Mouse (Mus musculus): ENCODE measurements around the gene Fam149b. TPM values are rescaled to one million over a fixed set of nuclear protein-coding genes. Genes with fewer than 3 reads are reported as not detected.

The Fam149b gene
- total RNA-seq, 2 experiments from 2014 or later, result 51.8 to 53.2 TPM

DNA sequence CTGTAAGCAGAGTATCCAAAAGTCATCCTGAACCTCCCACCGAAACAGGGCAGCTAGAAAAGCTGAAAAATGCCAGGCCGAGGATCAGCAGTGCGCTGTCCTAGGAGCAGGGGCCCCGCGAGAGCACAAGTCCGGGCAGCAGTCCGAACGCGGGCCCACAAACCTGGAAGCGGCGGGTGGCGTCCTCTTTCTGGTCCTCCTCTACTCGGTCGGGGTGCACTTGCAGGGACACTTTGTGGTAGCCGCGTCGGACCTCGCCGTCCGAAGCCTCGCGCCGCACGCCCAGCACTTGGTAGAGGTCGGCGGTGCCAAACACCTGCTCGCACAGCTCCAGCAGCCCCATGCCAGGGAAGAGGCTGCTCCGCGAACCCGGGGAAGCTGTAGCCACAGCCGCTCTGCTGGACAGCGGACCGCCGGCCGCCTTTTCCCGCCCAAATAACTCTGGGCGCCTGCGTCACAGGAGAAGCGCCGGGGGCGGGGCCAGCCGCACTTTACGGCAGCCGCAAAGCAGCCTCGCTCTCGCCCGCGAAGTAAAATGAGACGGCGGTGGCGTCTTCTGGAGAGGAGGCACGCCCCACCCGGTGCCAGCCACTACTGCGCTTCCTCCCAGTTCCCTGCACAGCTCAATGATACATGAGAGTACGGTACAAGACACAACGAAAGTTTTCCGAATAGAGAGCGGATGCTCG is 40.6 kb downstream of the Fam149b start, which contains the start of gene Dnajc9:
Gene Dnajc9, minus strand, starts transcription at position 470 of the 689 bp plus-strand sequence.
- intact Hi-C loops (cut with DNase I), result no loop called here
- peak; percentile 96 for DNase-seq

DNA sequence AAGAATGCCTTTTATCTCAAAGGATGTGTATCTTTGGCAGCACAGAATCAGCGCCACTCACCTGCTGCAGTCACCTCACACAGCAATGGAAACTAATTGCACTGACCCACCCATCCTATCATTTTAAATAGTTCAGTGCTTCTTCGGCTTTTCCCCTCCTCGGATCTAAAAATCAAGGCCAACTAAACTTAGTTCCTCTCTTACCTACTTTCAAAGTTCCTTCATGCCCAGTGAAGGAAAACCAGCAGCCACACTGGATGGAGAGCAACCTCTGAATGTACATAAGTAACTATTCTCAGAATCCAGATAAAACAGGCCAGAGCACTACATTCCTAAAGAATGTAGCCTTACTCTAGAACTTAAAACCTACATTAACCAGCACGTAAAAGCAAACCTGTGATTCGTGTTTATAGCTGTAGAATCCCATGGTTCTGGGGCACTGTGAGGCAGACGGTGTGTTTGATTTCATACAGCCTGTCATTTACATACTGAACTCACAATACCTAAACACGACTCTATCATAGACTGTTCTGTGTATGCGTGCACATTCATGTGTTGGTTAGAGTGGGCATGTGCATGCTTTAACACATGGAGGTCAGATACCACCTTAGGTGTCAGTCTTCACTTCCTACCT is 41.6 kb downstream of the Fam149b start:
- intact Hi-C loops (cut with DNase I), result loop anchor here (10.0 kb wide), 1 partner anchor 55 kb away; no protein-coding TSS in a partner anchor
- no peak for DNase-seq

DNA sequence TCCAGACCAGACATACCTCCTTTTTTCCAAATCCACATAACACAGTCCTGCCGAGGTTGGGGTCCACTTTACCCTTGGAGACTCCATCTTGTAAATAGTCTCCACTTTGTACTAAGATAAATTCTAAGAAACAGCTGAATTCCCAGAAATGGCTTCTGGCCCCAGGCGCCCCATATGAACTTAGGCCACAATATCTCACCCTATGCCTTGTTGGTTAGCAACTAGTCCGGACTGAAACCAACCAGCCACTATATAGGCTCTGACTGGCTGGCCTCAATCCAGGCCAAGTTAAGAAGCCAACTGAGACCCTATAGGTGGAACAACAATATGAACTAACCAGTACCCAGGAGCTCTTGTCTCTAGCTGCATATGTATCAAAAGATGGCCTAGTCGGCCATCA is 44.4 kb downstream of the Fam149b start:
- intact Hi-C loops (cut with DNase I), result loop anchor here (10.0 kb wide), 1 partner anchor 52 kb away; no protein-coding TSS in a partner anchor

DNA sequence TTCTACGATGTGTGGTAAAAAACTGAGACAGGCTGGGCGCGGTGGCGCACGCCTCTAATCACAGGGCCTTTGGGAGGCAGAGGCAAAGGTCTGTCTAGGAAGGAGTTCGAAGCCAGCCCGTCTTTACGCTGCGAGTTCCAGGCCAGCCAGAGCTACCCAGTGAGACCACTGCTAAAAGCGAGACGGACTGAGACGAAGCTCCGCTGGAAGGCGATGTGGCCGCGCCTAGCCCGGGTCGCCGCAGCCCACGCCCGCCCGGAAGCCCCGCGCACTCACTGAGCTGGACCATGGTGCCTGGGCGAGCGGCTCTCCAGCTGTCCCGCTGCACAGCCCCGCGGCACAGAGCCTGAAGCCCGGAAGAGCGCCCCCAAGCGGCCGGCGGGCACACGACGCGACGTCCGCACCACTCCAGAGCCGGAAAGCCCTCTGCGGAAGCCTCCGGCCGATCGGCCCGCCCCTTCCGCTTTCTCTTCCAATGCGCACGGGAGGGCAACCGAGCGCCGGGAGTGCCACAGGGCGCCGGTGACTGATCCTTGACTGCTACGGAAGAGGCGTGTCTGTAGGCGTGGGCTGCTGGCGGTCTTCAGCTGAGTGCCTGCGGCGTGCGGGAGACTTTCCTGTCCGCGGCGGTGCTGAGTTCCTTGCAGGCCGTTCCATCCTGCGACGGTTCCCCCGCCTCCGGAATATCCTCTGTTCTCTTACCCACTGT is 45.4 kb downstream of the Fam149b start, which contains the start of gene Mrps16:
Gene Mrps16, minus strand, starts transcription at position 430 of the 709 bp plus-strand sequence.
- intact Hi-C loops (cut with DNase I), result loop anchor here (10.0 kb wide), 1 partner anchor 51 kb away; no protein-coding TSS in a partner anchor
- DNase-seq, result peak; percentile 96

More for the DNA sequence above, 44.4 kb downstream of the Fam149b start:
- DNase-seq, result no peak

DNA sequence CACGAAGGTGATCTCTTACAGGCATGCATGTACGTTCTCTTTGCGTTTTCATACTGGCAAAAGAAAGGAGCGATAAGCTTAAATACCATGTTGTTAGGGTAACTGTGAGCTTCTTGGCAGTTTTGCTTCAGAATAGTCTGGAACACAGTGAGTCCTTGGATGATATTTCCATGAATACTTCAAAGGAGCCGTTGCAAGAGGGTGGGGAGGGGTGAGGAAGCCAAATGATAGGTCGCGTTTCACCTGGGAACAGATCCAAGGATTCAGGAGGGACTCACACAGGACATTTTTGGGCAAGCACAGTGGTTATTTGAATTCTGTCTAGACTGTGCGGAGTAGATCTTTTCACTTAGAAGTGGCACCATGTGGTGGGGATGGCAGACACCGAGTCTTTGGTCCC is 49.3 kb downstream of the Fam149b start:
- DNase-seq, result no peak
- intact Hi-C loops (cut with DNase I), result loop anchor here (10.0 kb wide), 1 partner anchor 48 kb away; no protein-coding TSS in a partner anchor

DNA sequence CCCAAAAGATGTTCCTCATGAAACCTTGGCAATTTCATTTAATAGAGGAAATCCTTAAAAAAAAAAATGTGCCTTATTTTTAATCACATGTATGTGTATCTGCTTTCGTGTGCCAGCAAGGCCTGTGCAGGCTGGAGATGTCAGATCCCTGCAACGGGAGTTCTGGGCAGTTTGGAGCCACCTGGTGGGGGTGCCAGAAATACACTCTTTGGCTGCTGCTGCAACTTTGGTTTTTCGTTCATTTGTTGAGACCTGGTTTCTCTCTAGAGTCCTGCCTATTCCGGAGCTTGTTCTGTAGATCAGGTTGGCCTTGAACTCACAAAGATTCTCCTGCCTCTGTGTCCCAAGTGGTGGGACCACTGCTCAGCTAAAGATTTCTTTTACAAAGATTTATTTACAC is 50.9 kb downstream of the Fam149b start:
- intact Hi-C loops (cut with DNase I), result loop anchor here (10.0 kb wide), 1 partner anchor 46 kb away; no protein-coding TSS in a partner anchor
- peak; percentile 24 for DNase-seq

DNA sequence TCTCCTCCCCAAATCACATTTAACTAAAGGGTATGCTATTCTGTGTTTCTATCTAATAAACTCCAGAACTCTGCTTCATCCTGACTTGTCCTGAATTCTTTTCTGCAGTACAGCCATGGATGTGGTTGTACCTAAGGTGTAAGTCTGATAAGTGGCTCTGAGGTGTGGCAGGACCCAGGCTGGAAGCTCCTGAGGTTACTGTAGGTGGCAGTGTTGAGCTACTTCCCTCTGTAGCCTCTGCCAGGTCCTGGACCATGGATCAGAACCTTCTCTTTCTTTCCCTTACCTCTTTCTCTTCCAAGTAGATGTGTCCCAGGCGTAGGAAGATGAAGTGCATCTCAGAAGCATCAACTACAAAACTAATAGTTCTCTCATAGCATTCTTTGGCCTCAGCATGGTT is 52.1 kb downstream of the Fam149b start:
- intact Hi-C loops (cut with DNase I), result no loop called here
- DNase-seq, result peak; percentile 18

DNA sequence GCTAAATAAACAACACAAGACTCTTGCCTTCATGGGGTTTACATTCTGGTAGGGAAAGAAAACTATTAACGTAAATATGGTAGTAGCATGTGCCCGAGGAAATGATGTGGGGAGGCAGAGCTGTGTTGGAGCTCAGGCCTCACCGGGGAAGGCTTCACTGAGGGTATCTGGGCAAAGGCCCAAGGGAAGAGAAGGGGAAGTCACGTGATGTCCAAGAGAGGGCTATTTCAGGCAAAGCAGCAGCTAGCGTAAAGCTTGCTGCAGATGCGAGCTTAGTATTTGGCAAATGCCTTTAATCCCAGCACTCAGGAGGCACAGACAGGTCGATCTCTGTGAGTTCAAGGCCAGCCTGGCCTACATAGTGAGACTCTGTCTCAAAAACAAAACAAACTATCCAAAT is 74.3 kb downstream of the Fam149b start:
- no peak for DNase-seq
- intact Hi-C loops (cut with DNase I), result no loop called here

DNA sequence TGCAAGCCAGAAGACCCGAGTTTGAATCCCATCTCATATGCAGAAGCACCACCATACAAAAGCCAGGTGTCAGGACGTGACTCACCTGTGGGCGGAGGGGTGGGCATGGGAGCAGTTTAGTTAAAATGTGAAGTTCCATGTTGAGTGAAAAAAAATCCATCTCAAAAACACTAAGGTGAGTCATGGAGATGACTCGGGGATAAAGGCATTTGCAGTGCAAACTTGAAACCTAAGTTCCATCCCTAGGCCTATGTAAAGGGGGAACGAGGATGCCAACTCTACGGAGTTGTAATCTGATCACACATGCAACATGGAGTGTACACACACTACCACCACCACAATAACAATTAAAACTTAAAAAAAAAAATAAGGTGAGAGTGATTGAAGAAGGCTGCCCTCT is 75.1 kb downstream of the Fam149b start:
- no peak for DNase-seq
- intact Hi-C loops (cut with DNase I), result no loop called here

DNA sequence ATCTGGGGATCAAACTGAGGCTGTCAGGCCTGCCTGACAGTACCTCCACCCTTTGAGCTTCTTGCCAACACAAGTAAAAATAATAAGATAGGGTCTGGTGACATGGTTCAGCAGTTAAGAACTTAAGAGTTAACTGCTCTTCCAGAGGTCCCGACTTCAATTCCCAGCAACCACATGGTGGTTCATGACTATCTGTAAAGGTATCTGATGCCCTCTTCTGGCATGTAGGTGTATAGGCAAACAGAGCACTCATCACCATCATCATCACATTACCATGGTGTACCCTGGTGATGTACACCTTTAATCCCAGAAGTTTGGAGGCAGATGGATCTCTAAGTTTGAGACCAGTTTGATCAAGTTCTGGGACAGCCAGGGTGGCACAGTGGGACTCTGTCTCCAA is 80.6 kb downstream of the Fam149b start:
- intact Hi-C loops (cut with DNase I), result no loop called here

DNA sequence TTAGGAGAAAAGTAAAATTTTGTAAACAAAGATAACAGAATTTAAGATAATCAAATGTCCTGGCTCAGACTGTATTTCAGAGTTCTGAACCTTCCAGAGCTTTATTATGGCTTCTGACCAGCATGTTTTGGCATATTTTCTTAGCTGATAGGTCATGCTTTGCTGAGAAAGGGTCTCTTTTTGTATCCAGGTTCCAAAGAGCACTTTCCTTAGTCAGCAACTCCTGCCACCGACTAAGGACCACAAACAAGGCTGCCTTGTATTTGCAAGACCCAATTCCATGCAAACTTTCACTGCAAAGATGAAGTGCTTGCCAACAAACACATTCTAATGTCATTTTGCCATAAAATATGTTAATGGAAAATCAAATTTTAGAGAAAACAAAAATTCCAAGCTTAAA is 81.9 kb downstream of the Fam149b start:
- intact Hi-C loops (cut with DNase I), result no loop called here
- DNase-seq, result no peak

More for the DNA sequence above, 80.6 kb downstream of the Fam149b start:
- DNase-seq, result no peak

DNA sequence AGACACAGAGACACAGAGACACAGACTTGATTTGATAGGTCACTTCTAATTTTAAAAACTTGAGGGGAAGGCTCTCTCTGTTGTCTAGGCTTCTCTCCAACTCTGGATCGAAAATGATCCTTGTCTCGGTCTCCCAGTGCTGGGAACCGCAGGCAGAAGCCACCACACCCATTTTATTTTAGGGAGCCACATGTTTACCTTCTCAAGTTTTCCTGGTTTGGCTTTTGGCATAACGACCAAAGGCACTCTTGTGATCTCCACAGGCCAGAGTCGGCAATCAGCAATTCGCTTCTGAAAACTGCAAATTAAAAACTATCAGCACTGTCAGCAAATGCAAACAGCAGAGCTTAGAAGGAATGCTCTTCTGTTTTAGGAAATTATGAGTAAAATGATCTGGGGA is 83.8 kb downstream of the Fam149b start:
- intact Hi-C loops (cut with DNase I), result no loop called here
- no peak for DNase-seq

DNA sequence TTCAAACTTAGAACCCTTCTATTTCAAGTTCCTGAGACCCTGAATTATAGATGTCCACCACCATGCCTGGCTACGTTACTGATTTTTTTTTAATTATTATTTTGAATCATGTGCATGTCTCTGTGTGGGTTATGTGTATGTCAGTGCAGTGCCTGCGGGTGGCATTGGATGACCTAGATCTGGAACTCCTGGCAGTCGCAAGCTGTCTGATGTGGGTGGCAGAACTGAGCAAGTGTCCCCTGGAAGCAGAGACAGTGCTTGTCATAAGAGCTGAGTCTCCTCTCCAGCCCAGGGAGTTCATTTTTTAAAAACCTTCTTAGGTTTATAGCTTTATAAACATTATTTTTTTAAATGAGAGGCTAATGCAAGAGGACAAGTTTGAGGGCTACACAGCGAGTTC is 84.5 kb downstream of the Fam149b start:
- DNase-seq, result no peak
- intact Hi-C loops (cut with DNase I), result no loop called here

Other genes starting within 250 kb of the Fam149b start
- gene Saysd1, start 209.6 kb upstream of the Fam149b start, total RNA-seq (2021), result 1 to 10 TPM; 5.2 to 6.0 TPM
- 1 to 10 TPM in 1 of 2 experiments, under 1 TPM in 1; 0.83 to 1.0 TPM for gene Kcnk5, start 166.4 kb upstream of the Fam149b start, total RNA-seq (2021)
- gene Kcnk16, start 79.0 kb upstream of the Fam149b start, total RNA-seq (2021), result not detected
- 10 to 100 TPM; 18.7 to 22.6 TPM for gene Nudt13, start 53.5 kb upstream of the Fam149b start, total RNA-seq (2021)
- 10 to 100 TPM; 31.6 to 34.8 TPM for gene Ecd, start within 50 bp of the Fam149b start, total RNA-seq (2021)
- gene Dnajc9, start 40.7 kb downstream of the Fam149b start, total RNA-seq (2021), result 10 to 100 TPM; 34.5 to 39.6 TPM
- gene Mrps16, start 45.5 kb downstream of the Fam149b start, total RNA-seq (2021), result 10 to 100 TPM; 32.9 to 33.2 TPM
- 1 to 10 TPM; 1.7 to 2.9 TPM for gene Cfap70, start 104.1 kb downstream of the Fam149b start, total RNA-seq (2021)
- gene Anxa7, start 132.0 kb downstream of the Fam149b start, total RNA-seq (2021), result 10 to 100 TPM; 46.1 to 50.4 TPM
- 1 to 10 TPM; 1.4 to 1.8 TPM for gene Mss51, start 148.7 kb downstream of the Fam149b start, total RNA-seq (2021)
- gene Ppp3cb, start 198.4 kb downstream of the Fam149b start, total RNA-seq (2021), result 100 to 1,000 TPM; 355 to 362 TPM